Mouse (Mus musculus) myocyte (in vitro differentiated cells): Measurements from ENCODE around the gene Pde4d. TPM values are rescaled to one million over a fixed set of nuclear protein-coding genes. Genes with fewer than 3 reads are reported as not detected.

Source experiments
- H3K27me3 ChIP-seq: one replicate; pipeline ENCODE4 v1.6.1; 2011; ENCODE audit not compliant: control insufficient read depth, insufficient read depth, insufficient read length
- H3K36me3 ChIP-seq: one replicate; pipeline ENCODE4 v1.6.1; 2011; ENCODE audit not compliant: control insufficient read depth, insufficient read depth
- H3K4me2 ChIP-seq: one replicate; pipeline ENCODE4 v1.6.1; 2011; ENCODE audit warnings: low read depth, control low read depth
- H3K4me3 ChIP-seq: one replicate; pipeline ENCODE4 v1.5.1; 2011; ENCODE audit warnings: mild to moderate bottlenecking, control low read depth, moderate library complexity
- H3K79me2 ChIP-seq: one replicate; pipeline ENCODE4 v1.6.1; 2011; ENCODE audit not compliant: control insufficient read depth, insufficient read depth
- H3ac ChIP-seq: one replicate; pipeline ENCODE4 v1.6.1; 2011; ENCODE audit not compliant: control insufficient read depth, insufficient read length
- CEBPB ChIP-seq: IDR thresholded peaks from 2 replicates; pipeline ENCODE4 v1.6.1; 2011; ENCODE audit warnings: mild to moderate bottlenecking, moderate library complexity; ENCODE audit not compliant: poor library complexity, insufficient read depth, severe bottlenecking
- E2F4 ChIP-seq: IDR thresholded peaks from one replicate; pipeline ENCODE4 v1.6.1; 2011; ENCODE audit warnings: mild to moderate bottlenecking, control low read depth, moderate library complexity; ENCODE audit not compliant: insufficient read depth
- MAX ChIP-seq: IDR thresholded peaks from one replicate; pipeline ENCODE4 v1.6.1; 2011; ENCODE audit warnings: low read depth, mild to moderate bottlenecking, control low read depth
- MYOD1 ChIP-seq, 3 experiments: IDR thresholded peaks; one replicate each; pipeline ENCODE4 v1.6.1; 2011; ENCODE audit warnings: control low read depth in 2 of 3, low read depth in 2 of 3, mild to moderate bottlenecking in 2 of 3, moderate library complexity in 1 of 3; ENCODE audit not compliant: insufficient read length in 2 of 3, control insufficient read depth in 1 of 3
- MYOG ChIP-seq, 3 experiments: IDR thresholded peaks; one replicate each; pipeline ENCODE4 v1.6.1; 2011; ENCODE audit warnings: control low read depth in 2 of 3, low read depth in 2 of 3, mild to moderate bottlenecking in 2 of 3; ENCODE audit not compliant: insufficient read length in 2 of 3, control insufficient read depth in 1 of 3, insufficient read depth in 1 of 3
- POLR2A ChIP-seq: IDR thresholded peaks from one replicate; pipeline ENCODE4 v1.6.1; 2011; ENCODE audit warnings: low read depth, mild to moderate bottlenecking, control low read depth, moderate library complexity; ENCODE audit not compliant: insufficient read length
- POLR2AphosphoS2 ChIP-seq: IDR thresholded peaks from one replicate; pipeline ENCODE4 v1.6.1; 2011; ENCODE audit warnings: low read depth, control low read depth; ENCODE audit not compliant: insufficient read length
- REST ChIP-seq: IDR thresholded peaks from one replicate; pipeline ENCODE4 v1.6.1; 2011; ENCODE audit warnings: mild to moderate bottlenecking, control low read depth, moderate library complexity; ENCODE audit not compliant: insufficient read depth, insufficient read length
- SRF ChIP-seq: IDR thresholded peaks from one replicate; pipeline ENCODE4 v1.6.1; 2011; ENCODE audit warnings: low read depth; ENCODE audit not compliant: control insufficient read depth, insufficient read length
- TCF12 ChIP-seq: IDR thresholded peaks from one replicate; pipeline ENCODE4 v1.6.1; 2011; ENCODE audit warnings: mild to moderate bottlenecking, control low read depth; ENCODE audit not compliant: poor library complexity, insufficient read depth, severe bottlenecking
- TCF3 ChIP-seq: IDR thresholded peaks from one replicate; pipeline ENCODE4 v1.6.1; 2011; ENCODE audit warnings: low read depth, control low read depth; ENCODE audit not compliant: insufficient read length
- USF1 ChIP-seq: IDR thresholded peaks from one replicate; pipeline ENCODE4 v1.6.1; 2011; ENCODE audit warnings: low read depth, mild to moderate bottlenecking, control low read depth, moderate library complexity
- polyA plus RNA-seq: library from polyadenylated mRNA; unstranded; fragments of >200 nt; fragmentation: generic; extraction: Trizol; gene quantifications from one replicate; pipeline ENCODE4 v1.2.1, GENCODE M21; 2012; ENCODE audit warnings: missing spikeins

The Pde4d gene
- polyA plus RNA-seq, 1 experiment = 8.2 TPM

GRCm38 (mm10) chr13:109508472-109508871 is 1058.7 kb downstream of the Pde4d start:
- H3K27me3 ChIP-seq = no peaks in the 10 kb centered on the region
- no peak overlapping the region for H3K4me3 ChIP-seq
- no peaks in the 10 kb centered on the region for H3K79me2 ChIP-seq
- H3K4me2 ChIP-seq = no peak overlapping the region
- TF ChIP-seq REST = no peak
- no peak for TF ChIP-seq POLR2A
- TF ChIP-seq MYOG (IDR thresholded peaks at IDR 0.05; ENCODE audit: control insufficient read depth in 1 of 3, insufficient read depth in 1 of 3, insufficient read length in 2 of 3, low read depth in 2 of 3) = no peak
- TF ChIP-seq SRF = no peak
- no peak for TF ChIP-seq USF1
- TF ChIP-seq E2F4 = no peak
- no peak for TF ChIP-seq TCF3
- TF ChIP-seq CEBPB = no peak
- no peak for TF ChIP-seq MYOD1 (IDR thresholded peaks at IDR 0.05; ENCODE audit: control insufficient read depth in 1 of 3, insufficient read length in 2 of 3, low read depth in 2 of 3)
- no peak for TF ChIP-seq MAX
- no peaks in the 10 kb centered on the region for H3K36me3 ChIP-seq
- H3ac ChIP-seq = no peak overlapping the region

GRCm38 (mm10) chr13:109518194-109518593 is 1068.4 kb downstream of the Pde4d start:
- Histone ChIP-seq H3K4me3 (no peak overlapping the region), H3K36me3 (no peaks in the 10 kb centered on the region), H3ac (no peak overlapping the region), H3K4me2 (no peak overlapping the region), H3K27me3 (no peaks in the 10 kb centered on the region), H3K79me2 (no peaks in the 10 kb centered on the region)
- TF ChIP-seq MYOG (IDR thresholded peaks at IDR 0.05; ENCODE audit: control insufficient read depth in 1 of 3, insufficient read depth in 1 of 3, insufficient read length in 2 of 3, low read depth in 2 of 3) (no peak), MAX (no peak), TCF12 (no peak), MYOD1 (IDR thresholded peaks at IDR 0.05; ENCODE audit: control insufficient read depth in 1 of 3, insufficient read length in 2 of 3, low read depth in 2 of 3) (no peak), POLR2AphosphoS2 (no peak), CEBPB (no peak), USF1 (no peak), POLR2A (no peak), REST (no peak), SRF (no peak), E2F4 (no peak), TCF3 (no peak)

GRCm38 (mm10) chr13:109519485-109519884 is 1069.7 kb downstream of the Pde4d start:
- TF ChIP-seq POLR2AphosphoS2 = no peak
- no peak for TF ChIP-seq E2F4
- TF ChIP-seq SRF = no peak
- TF ChIP-seq MYOD1 (IDR thresholded peaks at IDR 0.05; ENCODE audit: control insufficient read depth in 1 of 3, insufficient read length in 2 of 3, low read depth in 2 of 3) = no peak
- no peak for TF ChIP-seq MYOG (IDR thresholded peaks at IDR 0.05; ENCODE audit: control insufficient read depth in 1 of 3, insufficient read depth in 1 of 3, insufficient read length in 2 of 3, low read depth in 2 of 3)
- no peak for TF ChIP-seq TCF12
- TF ChIP-seq MAX = no peak
- Histone ChIP-seq H3K4me2 (no peak overlapping the region), H3K36me3 (no peaks in the 10 kb centered on the region), H3K4me3 (no peak overlapping the region), H3K27me3 (no peaks in the 10 kb centered on the region), H3ac (no peak overlapping the region), H3K79me2 (no peaks in the 10 kb centered on the region)

- no peaks in the 10 kb centered on the region for H3K36me3 ChIP-seq
- no peak overlapping the region for H3K4me3 ChIP-seq
- H3ac ChIP-seq = no peak overlapping the region
- H3K79me2 ChIP-seq = no peaks in the 10 kb centered on the region
- no peak overlapping the region for H3K4me2 ChIP-seq
- H3K27me3 ChIP-seq = no peaks in the 10 kb centered on the region
- TF ChIP-seq TCF12 = no peak
- no peak for TF ChIP-seq POLR2AphosphoS2
- no peak for TF ChIP-seq SRF
- TF ChIP-seq MYOG (IDR thresholded peaks at IDR 0.05; ENCODE audit: control insufficient read depth in 1 of 3, insufficient read depth in 1 of 3, insufficient read length in 2 of 3, low read depth in 2 of 3) = no peak
- TF ChIP-seq USF1 = no peak
- TF ChIP-seq E2F4 = no peak
- TF ChIP-seq REST = no peak
These were observed 1070.4 kb downstream of the Pde4d start for GRCm38 (mm10) chr13:109519966-109520646.

GRCm38 (mm10) chr13:109533838-109534523 is 1084.2 kb downstream of the Pde4d start:
- Histone ChIP-seq H3ac (no peak overlapping the region), H3K4me3 (no peak overlapping the region), H3K79me2 (no peaks in the 10 kb centered on the region), H3K36me3 (no peaks in the 10 kb centered on the region), H3K4me2 (no peak overlapping the region), H3K27me3 (no peaks in the 10 kb centered on the region)
- TF ChIP-seq POLR2AphosphoS2 = no peak
- no peak for TF ChIP-seq USF1
- TF ChIP-seq SRF = no peak
- no peak for TF ChIP-seq REST
